Mouse (Mus musculus) embryonic facial prominence, embryonic 13.5 days (tissue): ENCODE measurements around the gene Marc1. TPM values are rescaled to one million over a fixed set of nuclear protein-coding genes. Genes with fewer than 3 reads are reported as not detected.

Source experiments
- ATAC-seq: fragments of 200-750 bp; cut with Nextera tagmentation; 2 replicates; pipeline ENCODE4 v1.8.0; 2017; ENCODE audit warnings: low read depth; ENCODE audit not compliant: insufficient number of reproducible peaks, insufficient read depth, low FRiP score, low TSS enrichment
- H3K27ac ChIP-seq: fragments of 300-500 bp; sonication (generic); 2 replicates; pipeline ENCODE4 v1.5.1; 2015; ENCODE audit warnings: moderate library complexity, mild to moderate bottlenecking, inconsistent platforms
- H3K27me3 ChIP-seq: fragments of 300-500 bp; sonication (generic); 2 replicates; pipeline ENCODE4 v1.6.1; 2015; ENCODE audit warnings: mild to moderate bottlenecking, inconsistent platforms
- H3K36me3 ChIP-seq: fragments of 300-500 bp; sonication (generic); 2 replicates; pipeline ENCODE4 v1.6.1; 2015; ENCODE audit warnings: mild to moderate bottlenecking, inconsistent platforms
- H3K4me1 ChIP-seq: fragments of 300-500 bp; sonication (generic); 2 replicates; pipeline ENCODE4 v1.6.1; 2015; ENCODE audit warnings: inconsistent platforms
- H3K4me2 ChIP-seq: fragments of 300-500 bp; sonication (generic); 2 replicates; pipeline ENCODE4 v1.6.1; 2015; ENCODE audit warnings: moderate library complexity, mild to moderate bottlenecking, inconsistent platforms
- H3K4me3 ChIP-seq: fragments of 300-500 bp; sonication (generic); 2 replicates; pipeline ENCODE4 v1.5.1; 2015; ENCODE audit warnings: mild to moderate bottlenecking, inconsistent platforms
- H3K9ac ChIP-seq: fragments of 300-500 bp; sonication (generic); 2 replicates; pipeline ENCODE4 v1.6.1; 2015; ENCODE audit warnings: mild to moderate bottlenecking, inconsistent platforms
- H3K9me3 ChIP-seq: fragments of 300-500 bp; sonication (generic); 2 replicates; pipeline ENCODE4 v1.6.1; 2016; ENCODE audit warnings: inconsistent platforms
- WGBS: fragments of 180-500 bp; shearing (Covaris S2); methylation state at CpG from one replicate; pipeline ENCODE4 v1.1.7; 2015; ENCODE audit warnings: mixed read lengths; 5-methylcytosine and 5-hydroxymethylcytosine counted together
- polyA plus RNA-seq: library from polyadenylated mRNA; unstranded; fragments of >200 nt; fragmentation: Nextera tagmentation; extraction: Ambion mirVana; gene quantifications from 2 replicates; pipeline ENCODE4 v1.2.1, GENCODE M21; 2015

Gene Marc1
- polyA plus RNA-seq, result 0.36 TPM in 1 of 2 replicates, not detected in the other

DNA sequence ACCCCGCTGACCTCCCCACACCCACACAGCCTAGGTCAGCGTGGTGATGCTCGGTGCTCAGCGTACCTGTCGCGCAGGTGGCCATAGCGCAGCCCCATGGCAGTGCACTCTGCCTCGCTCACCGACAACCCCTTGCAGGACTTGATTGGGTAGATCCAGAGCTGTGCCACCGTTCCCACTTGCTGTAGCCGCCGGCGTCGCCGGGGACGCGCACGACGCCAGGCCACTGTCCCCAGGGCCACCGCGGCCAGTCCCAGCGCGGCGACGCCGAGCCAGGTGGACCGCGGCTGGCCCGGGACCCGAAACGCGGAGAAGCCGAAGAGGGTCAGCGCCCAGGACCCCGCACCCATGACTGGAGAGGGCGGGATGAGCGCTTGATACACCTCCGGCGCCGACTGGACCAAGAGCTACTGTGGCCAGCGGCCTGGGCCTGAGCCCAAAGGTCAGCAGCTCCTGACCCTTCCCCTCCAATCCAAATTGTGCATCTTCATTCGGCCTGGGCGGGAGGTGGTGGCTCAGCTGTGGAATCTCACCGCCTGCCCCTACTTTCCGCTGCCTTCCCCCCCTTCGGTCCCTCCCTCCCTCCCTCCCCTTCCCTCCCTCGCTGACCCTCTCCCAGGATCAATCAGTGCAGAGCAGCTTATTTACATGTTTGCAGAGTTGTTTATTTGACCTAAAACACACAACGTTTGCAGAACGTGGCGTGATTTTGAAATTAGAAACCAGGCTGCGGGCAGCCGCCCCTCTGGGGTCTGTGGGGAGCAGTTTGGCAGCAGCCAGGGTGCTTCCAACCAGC is at the start of gene Marc1:
Gene Marc1, minus strand, starts transcription at position 534 of the 796 bp plus-strand sequence.
- 4% methylated on average over 52 of the region's 52 CpGs for WGBS
- peak within 1 kb of the TSS; percentile 76 for H3K4me2 ChIP-seq
- H3K9ac ChIP-seq, result peak within 1 kb of the TSS; percentile 60
- H3K4me1 ChIP-seq, result peaks cover 8% of the 10 kb centered on the region
- H3K9me3 ChIP-seq, result no peaks in the 10 kb centered on the region
- H3K27ac ChIP-seq, result no peak within 1 kb of the TSS
- H3K36me3 ChIP-seq, result peaks cover 17% of the 10 kb centered on the region
- H3K27me3 ChIP-seq, result peaks cover 37% of the 10 kb centered on the region
- peak within 1 kb of the TSS; percentile 41 for H3K4me3 ChIP-seq
- 0 out of 2 replicates have a peak, but pooled peaks have one; percentile 10 for ATAC-seq

DNA sequence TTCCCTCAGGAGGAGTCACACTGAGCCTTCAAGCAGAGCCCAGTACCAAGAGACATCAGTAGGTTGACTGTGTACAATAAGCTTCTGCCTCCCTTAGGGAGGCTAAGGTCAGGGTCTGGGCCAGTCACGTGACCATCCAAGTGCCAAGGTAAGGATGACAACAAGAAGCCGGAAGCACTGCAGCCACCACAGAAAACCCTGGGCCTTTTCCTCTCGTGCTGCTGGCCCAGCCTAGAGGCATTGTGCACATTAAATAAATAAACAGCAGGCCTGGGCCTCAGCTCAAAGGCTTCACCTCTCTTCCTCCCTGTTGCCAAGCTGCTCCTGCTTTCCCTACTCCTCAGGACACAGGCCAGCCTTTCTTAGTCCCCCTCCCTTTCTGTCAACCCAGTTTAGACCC is 49.2 kb upstream of the Marc1 start:
- H3K4me3 ChIP-seq, result no peak overlapping the region
- no peak overlapping the region for H3K9ac ChIP-seq
- H3K36me3 ChIP-seq, result no peaks in the 10 kb centered on the region
- no peak overlapping the region for H3K27ac ChIP-seq
- no peaks in the 10 kb centered on the region for H3K27me3 ChIP-seq
- WGBS, result 54% methylated on average over 3 of the region's 3 CpGs
- no peak for ATAC-seq
- H3K4me2 ChIP-seq, result no peak overlapping the region
- no peaks in the 10 kb centered on the region for H3K9me3 ChIP-seq
- no peaks in the 10 kb centered on the region for H3K4me1 ChIP-seq

DNA sequence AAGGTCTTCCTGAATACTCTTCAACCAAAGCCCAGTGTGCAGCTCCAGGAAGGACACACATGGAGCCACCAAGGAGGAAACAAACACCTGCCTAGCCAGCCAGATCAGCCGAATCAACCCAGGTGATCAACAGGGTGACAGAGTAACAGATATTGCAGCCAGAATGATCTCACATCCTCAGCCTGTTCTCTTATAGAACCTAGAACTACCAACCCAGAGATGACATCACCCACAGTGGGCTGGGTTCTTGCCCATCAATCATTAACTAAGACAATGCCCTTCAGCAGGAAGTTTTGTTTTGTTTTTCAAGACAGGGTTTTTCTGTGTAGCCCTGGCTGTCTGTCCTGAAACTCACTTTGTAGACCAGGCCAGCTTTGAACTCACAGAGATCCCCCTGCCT is 47.1 kb upstream of the Marc1 start:
- H3K4me2 ChIP-seq, result no peak overlapping the region
- H3K4me3 ChIP-seq, result no peak overlapping the region
- H3K9ac ChIP-seq, result no peak overlapping the region
- H3K4me1 ChIP-seq, result 0 out of 2 replicates have a peak, but pooled peaks cover 5% of the 10 kb centered on the region
- H3K9me3 ChIP-seq, result no peaks in the 10 kb centered on the region
- ATAC-seq, result no peak
- H3K36me3 ChIP-seq, result no peaks in the 10 kb centered on the region
- H3K27me3 ChIP-seq, result no peaks in the 10 kb centered on the region
- H3K27ac ChIP-seq, result no peak overlapping the region
- WGBS, result 81% methylated on average over 1 of the region's 1 CpGs

DNA sequence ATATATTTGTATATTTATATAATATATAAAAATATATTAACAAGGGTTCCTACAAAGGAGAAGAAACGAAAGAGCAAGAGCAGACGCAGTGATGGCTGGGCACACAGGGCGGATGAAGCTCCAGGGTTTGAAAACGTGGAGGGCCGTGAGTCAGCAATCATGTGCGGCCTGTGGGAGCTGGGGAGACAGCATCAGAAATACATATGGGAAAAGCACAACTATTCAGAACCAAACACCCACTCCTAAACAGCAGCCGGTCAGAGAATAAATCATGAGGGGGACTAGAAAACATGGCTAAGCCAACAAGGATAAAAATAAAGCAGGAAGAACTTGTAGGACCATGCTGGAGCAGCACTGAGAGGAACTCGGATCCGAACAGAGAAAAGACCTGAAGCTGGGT is 46.1 kb upstream of the Marc1 start:
- 86% methylated on average over 9 of the region's 9 CpGs for WGBS
- no peak overlapping the region for H3K27ac ChIP-seq
- no peaks in the 10 kb centered on the region for H3K36me3 ChIP-seq

DNA sequence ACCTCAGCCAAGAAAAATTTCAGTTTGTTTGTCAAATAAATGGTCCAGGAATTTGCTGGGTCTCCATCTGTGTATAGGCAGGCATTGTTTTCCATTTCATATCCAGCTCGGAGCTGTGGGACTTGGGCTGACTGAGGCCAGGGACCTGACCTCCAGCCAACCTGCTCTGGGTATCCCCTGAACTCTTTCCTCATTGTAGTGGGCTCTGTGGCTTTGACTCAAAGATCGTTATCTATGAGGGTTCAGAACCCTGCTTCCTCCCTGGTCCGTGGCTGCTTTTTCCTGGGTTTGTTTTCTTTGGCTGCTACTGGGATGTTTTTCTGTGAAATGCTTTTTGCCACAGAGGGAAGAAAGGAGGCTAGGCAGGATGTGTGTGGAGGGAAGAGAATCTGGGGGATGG is 42.8 kb upstream of the Marc1 start:
- Histone ChIP-seq H3K27ac (no peak overlapping the region), H3K4me2 (no peak overlapping the region), H3K9me3 (no peaks in the 10 kb centered on the region), H3K9ac (no peak overlapping the region), H3K36me3 (no peaks in the 10 kb centered on the region), H3K27me3 (peaks cover 24% of the 10 kb centered on the region), H3K4me1 (peaks cover 13% of the 10 kb centered on the region), H3K4me3 (no peak overlapping the region)
- ATAC-seq, result no peak
- 53% methylated on average over 3 of the region's 3 CpGs for WGBS

More for the DNA sequence above, 46.1 kb upstream of the Marc1 start:
- H3K27me3 ChIP-seq, result no peaks in the 10 kb centered on the region
- no peak overlapping the region for H3K4me2 ChIP-seq
- ATAC-seq, result no peak
- H3K4me3 ChIP-seq, result no peak overlapping the region
- peaks cover 9% of the 10 kb centered on the region for H3K4me1 ChIP-seq
- no peak overlapping the region for H3K9ac ChIP-seq
- no peaks in the 10 kb centered on the region for H3K9me3 ChIP-seq

DNA sequence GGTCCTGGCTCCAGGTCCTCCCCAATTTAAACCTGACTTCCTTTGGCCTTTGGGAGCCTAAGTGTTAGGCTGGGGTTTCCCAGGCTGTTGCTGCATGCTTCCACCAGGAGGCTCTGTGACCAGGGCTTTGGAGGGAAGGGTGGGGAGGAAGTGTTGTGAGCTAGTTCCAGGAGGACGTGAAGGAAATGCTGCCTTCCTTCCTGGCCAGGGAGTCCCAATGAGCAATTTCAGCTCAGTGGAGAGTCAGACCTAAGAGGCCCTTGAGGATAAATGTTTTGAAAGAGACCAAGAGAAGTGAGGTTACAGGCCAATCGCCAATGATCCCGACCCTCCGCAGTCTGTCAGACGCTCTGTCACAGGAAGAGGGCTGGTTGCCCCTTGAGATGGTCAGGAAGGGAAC is 42.2 kb upstream of the Marc1 start:
- Histone ChIP-seq H3K27me3 (peaks cover 30% of the 10 kb centered on the region), H3K4me2 (peak overlapping the region; percentile 47), H3K9ac (0 out of 2 replicates have a peak overlapping the region, but pooled peaks have one; percentile 54), H3K27ac (no peak overlapping the region), H3K4me3 (0 out of 2 replicates have a peak overlapping the region, but pooled peaks have one; percentile 9), H3K9me3 (no peaks in the 10 kb centered on the region), H3K4me1 (peaks cover 13% of the 10 kb centered on the region), H3K36me3 (no peaks in the 10 kb centered on the region)
- no peak for ATAC-seq
- WGBS, result 23% methylated on average over 5 of the region's 5 CpGs

DNA sequence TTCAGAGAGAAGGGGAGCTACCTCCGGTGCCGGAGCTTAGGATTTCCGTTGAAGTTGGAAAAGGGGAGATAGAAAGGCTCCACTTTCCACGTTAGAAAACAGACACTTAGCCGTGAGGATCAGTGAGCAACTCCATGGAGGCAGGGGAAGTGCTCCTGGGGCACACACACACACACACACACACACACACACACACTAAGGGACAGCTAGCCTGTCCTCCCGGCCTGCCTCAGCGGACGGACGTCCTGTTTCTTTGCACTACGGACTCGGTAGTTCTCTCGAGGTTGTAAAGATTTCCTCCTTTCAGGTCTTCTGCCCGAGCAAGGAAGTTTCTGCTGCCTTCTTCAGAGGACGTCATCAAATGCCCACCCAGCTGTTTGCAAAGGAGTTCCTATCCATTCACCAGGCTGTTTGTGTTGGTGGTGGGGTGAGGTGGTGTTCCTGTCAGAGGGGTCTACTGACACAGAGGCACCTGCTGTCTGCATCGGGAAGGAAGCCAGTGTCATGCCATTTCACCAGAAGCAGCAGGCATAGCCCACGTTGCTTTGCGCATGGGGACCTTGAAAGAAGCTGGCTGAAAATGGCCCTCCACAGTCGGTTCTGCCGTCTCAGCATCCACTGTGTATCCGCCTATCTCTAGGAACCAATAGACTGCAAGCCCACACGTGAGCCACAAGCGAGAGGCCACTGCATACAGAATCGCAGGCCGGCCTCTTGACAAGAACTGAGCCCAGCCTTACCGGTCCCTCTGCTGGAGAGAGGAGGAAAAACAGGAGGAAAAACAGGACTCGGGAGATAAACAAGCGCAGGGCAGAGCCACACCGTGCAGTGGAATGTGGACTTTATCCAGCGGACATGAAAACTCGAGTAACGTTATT is 40.9 kb upstream of the Marc1 start:
- peak overlapping the region; percentile 17 for H3K4me3 ChIP-seq
- peak overlapping the region; percentile 11; the same call in 1 of the 2 replicates for H3K9ac ChIP-seq
- no peaks in the 10 kb centered on the region for H3K9me3 ChIP-seq
- WGBS, result 18% methylated on average over 31 of the region's 31 CpGs
- H3K27ac ChIP-seq, result no peak overlapping the region
- H3K27me3 ChIP-seq, result peaks cover 41% of the 10 kb centered on the region
- H3K36me3 ChIP-seq, result no peaks in the 10 kb centered on the region
- H3K4me2 ChIP-seq, result peak overlapping the region; percentile 52
- peak; percentile 63; the same call in 1 of the 2 replicates for ATAC-seq
- H3K4me1 ChIP-seq, result peaks cover 13% of the 10 kb centered on the region

DNA sequence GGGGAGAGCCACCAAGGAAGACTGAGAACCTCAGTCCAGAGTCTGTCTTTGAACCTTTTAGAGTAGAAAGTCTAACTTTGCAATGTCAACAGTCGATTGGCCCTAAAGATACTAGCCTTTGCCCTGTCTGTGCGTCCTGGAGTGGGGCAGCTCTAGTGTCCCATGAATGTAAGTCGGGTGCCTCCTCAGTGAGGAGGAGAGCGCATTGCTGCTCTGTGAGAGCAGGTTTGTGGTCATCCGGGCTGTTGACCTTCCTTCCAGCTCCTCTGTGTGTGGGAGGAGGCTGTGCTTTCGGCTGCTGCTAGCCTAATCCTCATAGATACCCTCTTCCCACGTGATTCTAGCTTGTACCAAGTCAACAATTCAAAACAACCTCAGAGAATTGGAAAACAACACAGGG is 40.1 kb upstream of the Marc1 start:
- Histone ChIP-seq H3K4me1 (peaks cover 21% of the 10 kb centered on the region), H3K27ac (no peak overlapping the region), H3K4me2 (no peak overlapping the region), H3K4me3 (no peak overlapping the region), H3K36me3 (no peaks in the 10 kb centered on the region), H3K9me3 (no peaks in the 10 kb centered on the region), H3K9ac (no peak overlapping the region), H3K27me3 (peaks cover 49% of the 10 kb centered on the region)
- 49% methylated on average over 7 of the region's 7 CpGs for WGBS
- no peak for ATAC-seq

DNA sequence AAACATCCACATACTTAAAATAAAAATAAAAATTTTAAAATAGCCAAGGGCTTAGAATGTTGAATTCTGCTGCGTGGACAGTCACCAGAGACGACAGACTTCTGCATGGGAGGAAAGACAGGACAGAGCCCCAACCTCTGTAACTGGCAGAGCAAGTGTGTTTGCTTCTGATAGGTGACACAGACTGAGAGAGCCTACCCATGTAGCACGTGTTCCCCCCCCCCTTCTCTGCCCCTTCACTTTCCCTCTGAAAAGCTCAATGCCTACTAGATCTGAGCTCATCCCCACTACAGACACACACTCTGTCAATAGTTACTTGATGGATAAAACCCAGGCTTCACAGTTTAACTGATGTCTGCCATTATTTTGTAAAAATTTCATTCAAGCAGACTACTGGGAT is 35.9 kb upstream of the Marc1 start:
- peak overlapping the region; percentile 92; the same call in 1 of the 2 replicates for H3K4me2 ChIP-seq
- ATAC-seq, result no peak
- no peak overlapping the region for H3K9ac ChIP-seq
- no peaks in the 10 kb centered on the region for H3K36me3 ChIP-seq
- WGBS, result 61% methylated on average over 3 of the region's 3 CpGs
- no peaks in the 10 kb centered on the region for H3K9me3 ChIP-seq
- no peak overlapping the region for H3K4me3 ChIP-seq
- H3K27ac ChIP-seq, result no peak overlapping the region
- peaks cover 26% of the 10 kb centered on the region for H3K4me1 ChIP-seq
- H3K27me3 ChIP-seq, result peaks cover 46% of the 10 kb centered on the region

DNA sequence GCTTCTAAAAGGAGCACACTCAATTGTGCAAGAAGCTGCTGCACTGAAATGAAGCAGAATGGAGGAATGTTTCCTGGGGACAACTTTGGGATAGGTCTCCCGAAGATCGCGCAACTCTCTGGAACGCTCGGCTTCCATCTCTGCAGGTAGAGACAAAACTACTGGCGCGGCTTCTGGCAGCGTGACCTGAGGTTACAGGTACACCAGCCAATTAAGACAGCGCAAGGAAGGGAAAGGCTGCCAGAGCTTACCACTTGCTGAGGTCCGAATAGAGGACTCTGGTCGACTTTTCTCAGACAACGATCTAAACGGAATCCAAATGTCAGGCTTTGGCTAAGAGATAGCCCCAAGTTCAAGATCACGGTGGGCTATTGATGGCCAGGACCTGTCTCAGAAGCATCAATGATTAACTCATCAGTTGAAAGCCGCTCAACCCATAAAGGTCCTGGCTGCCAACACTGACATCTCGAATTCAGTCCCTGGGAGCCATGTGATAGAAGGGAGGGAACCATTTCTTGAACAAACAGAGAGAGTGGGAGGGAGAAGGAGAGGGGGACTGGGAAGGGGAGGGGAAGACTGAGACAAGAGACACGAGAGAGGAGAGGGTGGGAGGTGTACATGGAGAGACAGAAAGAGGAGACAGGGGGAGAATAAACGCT is 35.1 kb upstream of the Marc1 start, which contains the start of gene Marc2:
Gene Marc2, minus strand, starts transcription at position 360 of the 659 bp plus-strand sequence.
- Histone ChIP-seq H3K4me3 (peak within 1 kb of the TSS; percentile 89), H3K4me2 (peak within 1 kb of the TSS; percentile 92), H3K9me3 (no peaks in the 10 kb centered on the region), H3K27ac (peak within 1 kb of the TSS; percentile 90), H3K27me3 (peaks cover 39% of the 10 kb centered on the region), H3K9ac (peak within 1 kb of the TSS; percentile 93), H3K36me3 (no peaks in the 10 kb centered on the region), H3K4me1 (peaks cover 24% of the 10 kb centered on the region)
- WGBS, result 4% methylated on average over 18 of the region's 18 CpGs
- ATAC-seq, result no peak
